Mouse (Mus musculus) embryonic fibroblast, embryonic 13.5 days (primary cell): ENCODE measurements at regions not wholly inside any gene's neighbourhood (a gene's known extent, or its start where the extent isn't known, plus 50 kb on each side); places are given as distances from the start of the nearest gene placed in this dataset.

Source experiments
- CTCF ChIP-seq: IDR thresholded peaks from 2 replicates; pipeline ENCODE4 v1.5.1; 2011; ENCODE audit warnings: mild to moderate bottlenecking, control low read depth, low read length, moderate library complexity, borderline replicate concordance; ENCODE audit not compliant: insufficient read depth
- POLR2A ChIP-seq: IDR thresholded peaks from 2 replicates; pipeline ENCODE4 v1.6.1; 2011; ENCODE audit warnings: low read depth, mild to moderate bottlenecking, control low read depth, low read length, moderate library complexity

GRCm38 (mm10) chr2:173994301-173995073 is 81.6 kb upstream of the Stx16 start:
- TF ChIP-seq POLR2A (no peak), CTCF (no peak)
